Mouse (Mus musculus): ENCODE results near the gene Syk. TPM values are rescaled to one million over a fixed set of nuclear protein-coding genes. Genes with fewer than 3 reads are reported as not detected.

Gene Syk
- polyA plus RNA-seq (2014; fragmentation: Illumina TruSeq; extraction: RNeasy Lipid Tissue Mini Kit (QIAGEN cat#74804); ENCODE audit: low read depth, low replicate concordance), result 1.1 TPM

GRCm38 (mm10) chr13:52582878-52583661 is at the start of gene Syk:
TSS of gene Syk (plus strand) at chr13:52583173.

Other genes starting within 250 kb of the Syk start
- not detected for gene Diras2, start 51.9 kb upstream of the Syk start, polyA plus RNA-seq (2014; fragmentation: Illumina TruSeq; extraction: RNeasy Lipid Tissue Mini Kit (QIAGEN cat#74804); ENCODE audit: low read depth, low replicate concordance)

All from liver, adult 10 weeks (tissue).